Mouse (Mus musculus) c-Kit-negative CD71-positive TER-119-positive erythroid progenitor cells, embryonic 14.5 days (primary cell): ENCODE measurements around the gene Dnajc21.

Source experiments
- DNase-seq: peaks from one replicate; pipeline ENCODE4 v3.0.0-alpha.2; 2013; ENCODE audit warnings: low read depth, low spot score

Dnajc21 gene

GRCm38 (mm10) chr15:10436893-10437292, 33.4 kb downstream of the Dnajc21 start:
- DNase-seq, result no peak

- DNase-seq, result no peak
Observed at GRCm38 (mm10) chr15:10426545-10427266, 43.6 kb downstream of the Dnajc21 start.

DNA sequence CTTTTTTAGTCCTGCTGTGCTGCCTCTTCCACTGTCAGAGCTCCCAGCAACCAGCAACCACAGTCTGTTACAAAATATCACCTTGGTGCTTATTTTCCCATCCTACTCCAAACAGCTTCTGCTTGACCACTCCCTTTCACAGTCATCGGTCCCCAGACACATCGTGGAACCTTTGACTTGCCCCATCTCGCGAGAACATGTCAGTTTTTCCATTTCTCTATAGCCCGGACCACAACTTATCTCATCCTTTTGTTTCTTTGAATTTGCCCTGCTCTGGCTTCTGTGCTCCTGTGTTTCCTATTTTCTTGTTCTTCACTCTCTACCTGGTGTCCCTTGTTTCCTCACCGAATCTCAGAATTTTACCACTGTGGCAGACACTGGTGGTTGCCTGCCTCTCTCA, 44.2 kb downstream of the Dnajc21 start:
- DNase-seq, result no peak

- DNase-seq, result no peak
Observed at GRCm38 (mm10) chr15:10421785-10422144, 48.6 kb downstream of the Dnajc21 start.

- no peak for DNase-seq
Observed at GRCm38 (mm10) chr15:10421138-10421784, 49.1 kb downstream of the Dnajc21 start.

- DNase-seq, result no peak
Observed at GRCm38 (mm10) chr15:10413656-10414055, 56.7 kb downstream of the Dnajc21 start.

DNA sequence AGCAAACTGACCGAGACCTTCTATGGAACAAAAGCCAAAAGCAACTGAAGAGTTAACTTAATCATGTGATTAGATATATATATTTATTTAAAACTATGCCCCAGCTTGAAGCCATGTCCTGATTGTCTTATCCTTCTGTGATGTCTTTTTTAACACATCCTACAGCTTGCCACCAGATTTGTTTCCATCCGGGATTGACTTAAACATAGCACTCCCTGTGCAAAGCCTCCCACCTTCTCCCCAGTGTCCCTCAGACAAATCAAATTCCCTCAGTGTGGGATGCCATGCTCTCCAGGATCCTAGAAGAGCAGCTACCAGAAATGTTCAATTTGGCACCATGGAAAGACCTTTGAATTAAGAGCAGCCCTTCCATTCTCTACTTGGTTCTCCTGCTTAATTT, 59.4 kb downstream of the Dnajc21 start:
- no peak for DNase-seq

- no peak for DNase-seq
Observed at GRCm38 (mm10) chr15:10409842-10410241, 60.5 kb downstream of the Dnajc21 start.

GRCm38 (mm10) chr15:10400415-10400814, 69.9 kb downstream of the Dnajc21 start:
- DNase-seq, result no peak

GRCm38 (mm10) chr15:10399795-10400194, 70.5 kb downstream of the Dnajc21 start:
- no peak for DNase-seq
